Mouse (Mus musculus) left cerebral cortex, adult 8-10 months (tissue): Measurements from ENCODE around the gene Ecel1. TPM values are rescaled to one million over a fixed set of nuclear protein-coding genes. Genes with fewer than 3 reads are reported as not detected.

Experiments
- DNase-seq, 2 experiments: peaks; one replicate each; pipeline ENCODE4 v3.0.0; 2022; ENCODE audit warnings: low spot score in 2 of 2
- total RNA-seq, 4 experiments: library from RNA; stranded (reverse); gene quantifications; 2 replicates each; pipeline ENCODE4 v1.2.4; 2022

Gene Ecel1
- total RNA-seq, 4 experiments from 2014 or later = 15.6 to 23.3 (median 17.4) TPM

GRCm38 (mm10) chr1:87102114-87102513, 54.2 kb downstream of the Ecel1 start:
- no peak for DNase-seq

GRCm38 (mm10) chr1:87101411-87101810, 54.9 kb downstream of the Ecel1 start, which contains the start of gene Alpi:
TSS of gene Alpi (minus strand) at chr1:87101606.
- DNase-seq = no peak

- DNase-seq = peak in 1 of 2 experiments; percentile 32
These were observed 57.9 kb downstream of the Ecel1 start for GRCm38 (mm10) chr1:87098358-87098975.

Other genes with a start within 250 kb of the Ecel1 start
- not detected for gene Alppl2, start 66.6 kb downstream of the Ecel1 start, total RNA-seq
- under 1 TPM in 3 of 4 experiments, not detected in 1; 0.26 to 0.37 (median 0.30) TPM for gene Alpi, start 54.9 kb downstream of the Ecel1 start, total RNA-seq
- gene Akp3, start 31.5 kb downstream of the Ecel1 start, total RNA-seq = not detected
- gene Prss56, start 26.8 kb upstream of the Ecel1 start, total RNA-seq = 1 to 10 TPM; 1.8 to 4.2 (median 2.8) TPM
- not detected for gene Chrnd, start 34.1 kb upstream of the Ecel1 start, total RNA-seq
- not detected for gene Chrng, start 48.1 kb upstream of the Ecel1 start, total RNA-seq
- 10 to 100 TPM; 57.6 to 68.2 (median 58.9) TPM for gene Eif4e2, start 57.4 kb upstream of the Ecel1 start, total RNA-seq
- 10 to 100 TPM; 16.4 to 18.6 (median 17.5) TPM for gene Efhd1, start 107.8 kb upstream of the Ecel1 start, total RNA-seq
- 100 to 1,000 TPM; 121 to 154 (median 142) TPM for gene Gigyf2, start 170.5 kb upstream of the Ecel1 start, total RNA-seq
- 1 to 10 TPM; 3.8 to 9.9 (median 5.2) TPM for gene Kcnj13, start 238.2 kb upstream of the Ecel1 start, total RNA-seq